In genomic region chr11:96969280-96969722, GRCm38 (mm10) we compare ENCODE assay signal across 1 mouse cellular context.
TF ChIP-seq lines count a peak whose summit lies in the region.

No protein-coding gene starts in this region.

TF ChIP-seq in MEL, 35 proteins besides CTCF, POLR2A, EP300 and RAD21 (continued from another document):
- TF ChIP-seq TCF12 (IDR thresholded peaks at IDR 0.05; ENCODE audit: low read depth, low read length) (peak; percentile 61), ZNF384 (IDR thresholded peaks at IDR 0.05; ENCODE audit: low read depth, low read length) (no peak; the same call in 1 of the 2 replicates), MAZ (IDR thresholded peaks at IDR 0.05; ENCODE audit: low read depth, low read length) (0 out of 2 replicates have a peak, but pooled peaks have one; percentile 18), GATA1 (IDR thresholded peaks at IDR 0.05; ENCODE audit: low read depth, low read length) (peak; percentile 72), UBTF (IDR thresholded peaks at IDR 0.05; ENCODE audit: borderline replicate concordance, insufficient read depth, low read depth, low read length) (no peak), TBP (IDR thresholded peaks at IDR 0.05; ENCODE audit: low read depth, low read length) (peak; percentile 86)
